Mouse (Mus musculus): ENCODE data around the gene Tnfaip2. TPM values are rescaled to one million over a fixed set of nuclear protein-coding genes. Genes with fewer than 3 reads are reported as not detected.

Gene Tnfaip2
- total RNA-seq, 2 experiments from 2014 or later = 0.63 to 0.81 TPM

Other genes starting within 250 kb of the Tnfaip2 start
- 1 to 10 TPM; 4.6 to 5.8 TPM for gene Amn, start 171.4 kb upstream of the Tnfaip2 start, total RNA-seq (2021)
- gene Cdc42bpb, start 64.8 kb upstream of the Tnfaip2 start, total RNA-seq (2021) = 100 to 1,000 TPM; 107 to 117 TPM
- gene Lbhd2, start 35.7 kb upstream of the Tnfaip2 start, total RNA-seq (2021) = under 1 TPM in 1 of 2 experiments, not detected in 1; 0.86 TPM
- gene Exoc3l4, start 25.5 kb upstream of the Tnfaip2 start, total RNA-seq (2021) = 1 to 10 TPM; 2.6 to 3.4 TPM
- 1 to 10 TPM; 5.6 to 7.8 TPM for gene Gm266, start 43.4 kb downstream of the Tnfaip2 start, total RNA-seq (2021)
- gene Eif5, start 95.5 kb downstream of the Tnfaip2 start, total RNA-seq (2021) = 100 to 1,000 TPM; 243 to 246 TPM
- 100 to 1,000 TPM; 103 to 116 TPM for gene Mark3, start 132.1 kb downstream of the Tnfaip2 start, total RNA-seq (2021)
- gene Ckb, start 229.9 kb downstream of the Tnfaip2 start, total RNA-seq (2021) = 1,000 to 10,000 TPM; 1,260 to 1,351 TPM
- gene Trmt61a, start 235.6 kb downstream of the Tnfaip2 start, total RNA-seq (2021) = 10 to 100 TPM; 17.1 to 19.7 TPM